Mouse (Mus musculus) T-helper 2 cell (primary cell): ENCODE data around the gene Cdh24.

Source experiments
- in situ Hi-C: fragments of 300-600 bp; cut with MboI, MseI; formaldehyde crosslinking; loops from one replicate; pipeline ENCODE4 v1.15.1; 2025; ENCODE audit warnings: high pct_unique_total_duplicates

Gene Cdh24

DNA sequence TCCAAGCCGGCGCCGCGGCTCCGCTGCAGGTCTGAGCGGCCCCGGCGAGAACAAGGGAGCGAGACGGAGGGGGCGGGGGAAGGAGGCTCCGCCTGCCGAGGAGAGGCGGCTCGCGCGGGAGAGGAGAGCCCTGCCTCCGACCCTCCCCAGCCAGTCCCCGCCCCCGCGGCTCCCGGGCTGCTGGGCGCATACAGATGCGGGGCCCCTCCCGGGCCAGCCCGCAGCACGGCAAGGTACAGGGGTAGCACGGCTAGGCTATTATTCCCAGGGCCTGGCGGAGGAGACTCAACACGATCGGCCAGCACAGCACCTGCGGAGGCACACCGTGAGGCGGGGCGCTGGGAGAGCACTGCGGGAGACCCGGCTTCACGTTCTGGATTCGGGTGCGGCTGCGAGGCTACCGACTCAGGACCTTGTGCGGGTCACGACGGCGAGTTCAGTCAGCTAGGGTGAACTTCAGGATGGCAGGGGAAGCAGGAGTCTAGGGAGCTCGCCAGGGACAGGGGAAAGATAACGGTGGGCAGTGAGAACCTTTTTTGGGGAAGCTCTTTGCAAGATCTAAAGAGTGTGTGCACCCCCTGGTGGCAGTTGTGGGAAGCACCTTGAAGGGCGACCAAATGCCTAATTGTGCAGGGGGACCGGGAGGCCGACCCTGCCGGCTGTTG lies at the start of gene Cdh24:
TSS of gene Cdh24 (minus strand) at position 60 of the 665 bp plus-strand sequence.
- in situ Hi-C loops: loop anchor here (5.0 kb wide), 1 partner anchor 69 kb away; no protein-coding TSS in a partner anchor

- in situ Hi-C loops: no loop called here
These were observed 46.1 kb upstream of the Cdh24 start for GRCm38 (mm10) chr14:54687251-54687650.

- in situ Hi-C loops: no loop called here
These were observed 45.5 kb upstream of the Cdh24 start, which contains the start of gene Acin1 for GRCm38 (mm10) chr14:54686522-54687143. Gene Acin1 (minus strand): TSS chr14:54686931.

DNA sequence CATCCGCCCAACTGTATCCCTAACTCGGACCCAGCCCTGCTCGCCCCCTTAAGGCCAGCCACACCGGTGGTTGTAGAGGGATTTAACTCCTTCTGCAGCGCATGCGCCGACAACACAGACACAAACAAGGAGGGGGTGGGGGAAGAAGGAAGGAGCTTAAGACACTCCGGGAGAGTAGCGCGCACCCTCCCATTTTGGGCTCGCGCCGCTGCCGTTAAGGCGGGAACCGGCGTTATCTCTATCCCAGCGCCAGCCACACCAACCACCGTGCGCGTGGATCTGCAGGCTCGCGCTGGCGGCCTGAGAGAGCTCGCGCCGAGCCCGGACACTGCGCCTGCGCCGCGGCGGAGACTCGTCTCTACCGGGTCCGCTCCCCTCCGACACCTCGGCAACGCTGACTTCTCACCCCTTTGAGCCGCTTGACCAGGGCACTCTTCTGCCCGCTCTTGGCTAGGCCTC lies 44.9 kb upstream of the Cdh24 start, which contains the start of gene 1700123O20Rik:
TSS of gene 1700123O20Rik (plus strand) at position 154 of the 459 bp plus-strand sequence.
- in situ Hi-C loops: no loop called here

- in situ Hi-C loops: no loop called here
These were observed 44.3 kb upstream of the Cdh24 start for GRCm38 (mm10) chr14:54685471-54685870.

DNA sequence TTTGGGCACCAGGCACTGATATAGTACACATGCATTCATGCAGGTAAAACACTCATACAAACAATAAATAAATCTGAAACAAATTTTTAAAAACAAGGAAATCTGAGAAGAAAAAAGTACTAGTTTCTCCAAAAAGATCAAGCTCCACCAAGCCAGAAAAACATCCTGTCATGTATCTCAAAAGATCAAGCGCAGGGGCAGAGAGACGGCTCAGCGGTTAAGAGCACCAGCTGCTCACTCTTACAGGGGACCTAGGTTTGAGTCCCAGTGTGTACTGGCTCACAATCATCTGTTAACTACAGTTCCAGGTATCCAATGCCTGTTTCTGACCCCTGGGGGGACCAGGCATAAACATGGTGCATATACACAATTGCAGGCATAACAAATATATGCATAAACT lies 41.2 kb upstream of the Cdh24 start:
- in situ Hi-C loops: no loop called here

- in situ Hi-C loops: no loop called here
These were observed 37.6 kb upstream of the Cdh24 start for GRCm38 (mm10) chr14:54678657-54679304.

DNA sequence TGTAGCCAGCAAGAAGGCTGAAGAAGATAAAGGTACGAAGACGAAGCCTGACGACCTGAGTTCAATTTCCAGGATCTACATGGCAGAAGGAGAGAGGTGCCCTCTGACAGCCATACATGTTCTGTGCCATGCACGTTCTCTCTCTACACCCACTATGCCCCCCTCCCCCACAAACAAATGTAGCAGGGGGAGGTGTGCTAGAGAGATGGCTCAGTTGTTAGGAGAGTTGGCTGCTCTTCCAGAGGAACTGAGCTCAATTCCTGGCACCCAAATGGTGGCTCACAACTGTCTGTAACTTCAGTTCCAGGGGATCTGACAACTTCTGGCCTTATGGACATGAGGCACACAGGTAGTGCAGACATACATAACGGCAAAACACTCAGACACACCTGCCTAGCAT lies 35.1 kb upstream of the Cdh24 start:
- in situ Hi-C loops: no loop called here

DNA sequence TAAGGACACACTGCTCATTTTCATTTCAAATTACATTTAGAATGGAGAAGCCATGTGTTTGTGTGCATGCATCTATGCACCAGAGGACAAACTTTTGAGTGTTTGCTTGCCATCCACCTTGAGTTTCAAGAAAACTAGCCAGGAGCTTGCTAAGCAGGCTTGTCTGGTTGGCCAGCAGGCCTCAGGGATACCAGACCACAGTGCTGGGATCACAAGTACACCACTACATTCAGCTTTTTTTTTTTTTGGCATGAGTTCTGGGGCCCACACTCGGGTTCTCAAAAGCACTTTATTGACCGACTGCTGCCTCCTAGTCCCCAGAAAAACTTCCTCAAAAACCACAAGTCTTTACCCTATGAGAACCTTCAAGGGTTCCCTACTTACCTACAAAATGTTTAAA lies 33.2 kb upstream of the Cdh24 start:
- in situ Hi-C loops: no loop called here

DNA sequence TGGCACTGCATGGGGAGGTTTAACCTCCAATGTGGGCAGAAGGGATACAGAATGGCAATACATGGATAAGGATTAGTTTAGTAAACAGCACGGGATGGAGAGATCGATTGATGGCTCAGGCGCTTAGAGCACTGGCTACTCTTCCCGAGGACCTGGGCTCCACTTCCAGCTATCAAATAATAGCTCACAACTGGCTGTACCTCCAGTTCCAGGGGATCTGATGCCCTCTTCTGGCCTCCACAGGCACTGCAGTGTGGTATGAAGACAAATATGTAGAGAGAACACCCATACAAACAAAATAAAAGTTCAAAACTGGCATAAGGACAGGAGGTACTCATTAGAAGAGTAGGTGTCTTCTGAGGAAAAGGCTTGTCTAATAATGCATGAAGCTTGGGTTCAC lies 28.2 kb upstream of the Cdh24 start:
- in situ Hi-C loops: no loop called here

DNA sequence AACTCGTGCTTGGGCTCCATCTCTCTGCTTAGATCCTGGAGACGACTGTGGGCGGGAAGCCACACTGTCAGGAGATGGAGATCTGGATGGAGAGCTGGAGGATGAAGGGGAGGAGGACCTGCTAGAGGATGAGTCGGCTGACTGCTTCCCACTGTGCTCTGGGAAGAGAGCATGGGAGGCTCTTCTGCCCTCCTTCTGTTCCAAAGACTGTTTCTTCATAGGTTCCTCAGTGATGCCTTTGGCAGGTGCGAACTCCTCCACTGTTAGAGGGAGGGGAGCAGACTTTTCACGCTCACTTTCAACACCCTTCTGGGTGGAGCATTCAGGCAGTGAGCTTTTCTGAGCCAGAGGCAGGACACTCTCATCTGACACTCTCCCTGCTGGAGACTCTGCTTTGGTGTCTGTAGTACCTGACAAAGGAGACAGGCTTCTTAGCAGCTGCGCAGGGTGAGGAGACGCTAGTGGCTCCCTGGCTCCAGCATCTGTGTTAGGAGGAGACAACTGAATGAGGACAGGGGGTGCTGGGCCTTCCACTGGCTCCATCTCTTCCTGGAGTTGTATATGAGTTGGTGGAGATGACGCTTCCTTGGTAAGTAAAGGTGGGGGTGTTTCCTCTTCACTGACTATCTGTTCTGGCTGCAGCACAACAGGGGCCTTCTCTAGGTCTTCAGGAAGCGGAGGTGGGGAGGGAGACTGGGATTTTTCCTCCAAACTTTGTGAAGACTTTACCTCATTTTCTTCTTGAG lies 23.5 kb upstream of the Cdh24 start:
- in situ Hi-C loops: no loop called here

GRCm38 (mm10) chr14:54660009-54660408 lies 18.8 kb upstream of the Cdh24 start:
- in situ Hi-C loops: no loop called here

GRCm38 (mm10) chr14:54653496-54653895 lies 12.3 kb upstream of the Cdh24 start:
- in situ Hi-C loops: loop anchor here (5.0 kb wide), 1 partner anchor 44 kb away; the partner anchor contains the start of gene Gm29776

GRCm38 (mm10) chr14:54652787-54653186 lies 11.6 kb upstream of the Cdh24 start:
- in situ Hi-C loops: loop anchor here (5.0 kb wide), 1 partner anchor 45 kb away; the partner anchor contains the start of gene Gm29776

DNA sequence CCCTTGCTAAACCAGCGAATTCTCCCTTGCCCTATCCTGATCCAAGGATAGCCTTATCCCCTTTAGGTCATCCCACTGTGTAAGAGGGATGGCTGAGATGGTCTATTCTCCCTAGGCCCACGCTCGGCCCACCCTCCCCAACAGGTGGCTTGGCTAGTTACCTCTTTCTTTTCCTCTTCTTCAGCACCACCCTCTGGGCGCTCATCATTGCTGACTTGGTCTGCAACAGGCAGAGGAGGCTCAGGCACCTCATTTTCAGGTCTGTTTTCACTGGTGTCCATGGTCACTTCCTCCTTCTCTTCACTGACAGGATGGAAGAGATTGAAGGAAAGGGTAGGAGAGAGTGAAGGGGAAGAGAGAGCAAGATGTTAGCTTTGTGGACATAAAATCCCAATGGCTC lies 10.4 kb upstream of the Cdh24 start:
- in situ Hi-C loops: loop anchor here (5.0 kb wide), 1 partner anchor 46 kb away; the partner anchor contains the start of gene Gm29776

GRCm38 (mm10) chr14:54650621-54651454 lies 9.7 kb upstream of the Cdh24 start:
- in situ Hi-C loops: loop anchor here (5.0 kb wide), 1 partner anchor 46 kb away; the partner anchor contains the start of gene Gm29776

DNA sequence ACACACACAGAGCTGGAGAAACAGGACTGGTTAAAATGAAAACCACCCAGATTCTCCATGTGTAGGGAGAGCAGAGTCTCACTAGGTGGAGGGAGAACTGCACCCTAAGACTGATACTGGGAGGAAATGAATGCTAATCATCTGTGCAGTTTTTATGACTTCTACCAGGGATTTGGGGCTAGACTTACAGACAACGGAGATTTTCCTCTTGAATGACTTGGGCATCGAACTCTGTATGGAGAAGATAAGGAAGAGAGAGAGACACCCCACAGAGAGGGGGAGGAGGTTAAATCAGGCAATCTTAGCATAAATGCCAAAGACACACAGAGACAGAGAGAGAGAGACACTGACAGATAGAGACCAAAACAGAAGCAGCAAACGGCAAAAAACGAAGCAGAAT lies 6.7 kb upstream of the Cdh24 start:
- in situ Hi-C loops: no loop called here

- in situ Hi-C loops: no loop called here
These were observed 5.9 kb upstream of the Cdh24 start for GRCm38 (mm10) chr14:54646898-54647636.

DNA sequence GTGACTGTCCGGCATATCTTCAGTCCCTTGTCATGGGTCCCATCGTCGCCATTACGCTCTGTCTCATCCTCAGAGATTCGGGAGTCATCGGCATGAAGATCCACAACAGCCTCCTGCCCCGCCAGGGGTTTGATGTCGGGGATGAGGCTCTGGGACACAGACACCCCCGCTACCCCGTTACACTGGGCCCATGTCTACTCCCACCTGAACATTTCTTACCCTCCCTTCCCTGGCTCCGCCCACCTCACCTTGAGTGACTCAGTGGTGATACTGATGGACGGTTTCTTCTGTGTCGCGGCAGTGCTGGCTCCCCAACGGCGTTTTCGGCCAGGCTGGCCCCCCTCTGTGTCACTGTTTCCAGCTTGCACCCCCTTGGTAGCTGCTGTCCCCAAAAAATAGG lies 5.3 kb upstream of the Cdh24 start:
- in situ Hi-C loops: no loop called here

DNA sequence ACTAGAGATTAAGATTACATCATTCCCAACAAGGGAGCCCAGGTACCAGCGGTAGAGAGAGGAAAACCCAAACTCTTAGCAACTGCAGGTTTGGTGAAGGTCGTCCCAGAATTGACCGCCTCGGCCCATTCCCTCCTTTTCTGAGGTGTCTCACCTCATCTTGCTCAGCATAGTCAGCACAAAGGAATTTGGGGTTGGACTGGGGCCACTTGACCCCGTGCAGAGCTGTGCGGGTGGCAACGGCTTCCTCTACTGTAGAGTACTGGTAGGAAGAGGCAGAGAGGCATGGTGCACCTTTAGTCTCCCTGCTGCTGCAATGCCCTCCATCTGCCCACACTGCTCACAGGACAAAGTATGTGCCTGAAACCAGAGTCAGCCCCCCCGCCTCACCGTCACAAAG lies 3.1 kb upstream of the Cdh24 start:
- in situ Hi-C loops: loop anchor here (5.0 kb wide), 1 partner anchor 72 kb away; no protein-coding TSS in a partner anchor
